Mouse (Mus musculus): ENCODE data around the gene Cmtm2a. TPM values are rescaled to one million over a fixed set of nuclear protein-coding genes. Genes with fewer than 3 reads are reported as not detected.
"Not testable (repeated sequence)": the region's sequence is repeated elsewhere in the genome, so short reads cannot be mapped to it uniquely, and the experiment has no call there.

The Cmtm2a gene
- polyA plus RNA-seq, 1 experiment from 2014 or later, result not detected

DNA sequence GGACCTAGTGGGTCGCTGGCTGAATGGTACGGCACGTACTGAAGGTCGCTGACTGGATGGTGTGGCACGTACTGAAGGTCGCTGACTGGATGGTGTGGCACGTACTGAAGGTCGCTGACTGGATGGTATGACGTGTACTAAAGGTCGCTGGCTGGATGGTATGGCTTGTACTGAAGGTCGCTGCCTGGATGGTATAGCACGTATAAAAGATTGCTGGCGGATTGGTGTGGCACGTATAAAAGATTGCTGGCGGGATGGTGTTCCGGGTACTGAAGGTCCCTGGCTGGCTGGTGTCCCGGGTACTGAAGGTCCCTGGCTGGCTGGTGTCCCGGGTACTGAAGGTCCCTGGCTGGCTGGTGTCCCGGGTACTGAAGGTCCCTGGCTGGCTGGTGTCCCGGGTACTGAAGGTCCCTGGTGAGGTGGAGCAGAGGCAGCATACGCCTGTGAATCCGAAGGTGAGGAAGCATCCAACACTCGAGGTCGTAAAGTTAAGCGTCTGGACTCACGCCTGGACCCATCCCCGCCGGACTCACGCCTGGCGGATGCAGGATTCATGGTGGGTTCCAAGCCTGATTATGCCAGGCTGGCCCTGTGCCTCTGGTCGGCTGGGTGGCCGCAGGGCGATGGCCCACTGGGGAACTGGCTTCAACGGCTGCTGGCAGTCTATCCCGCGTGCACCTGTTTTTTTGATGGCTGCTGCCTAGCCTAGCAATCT is 16.6 kb upstream of the Cmtm2a start, which contains the start of the genes Gm45711 and Cmtm1:
TSS of gene Gm45711 (minus strand) at position 641 of the 715 bp plus-strand sequence.
TSS of gene Cmtm1 (minus strand) at position 705 of the 715 bp plus-strand sequence.
- not testable (repeated sequence) for H3K9ac ChIP-seq (ENCODE audit: low read length); H3K36me3 ChIP-seq (ENCODE audit: control insufficient read depth, insufficient read depth, low read length); H3K9me3 ChIP-seq (replicated peaks; ENCODE audit: control insufficient read depth, low read length); H3K4me1 ChIP-seq (ENCODE audit: control insufficient read depth, insufficient read depth, low read length); DNase-seq (ENCODE audit: low spot score); H3K4me3 ChIP-seq (ENCODE audit: low read depth, low read length); H3K27ac ChIP-seq (ENCODE audit: low read depth, low read length); ATAC-seq; H3K27me3 ChIP-seq (replicated peaks; ENCODE audit: control insufficient read depth, insufficient read depth, low read length); H3K4me2 ChIP-seq (ENCODE audit: low read length)
- WGBS, result 91% methylated on average over 34 of the region's 36 CpGs

DNA sequence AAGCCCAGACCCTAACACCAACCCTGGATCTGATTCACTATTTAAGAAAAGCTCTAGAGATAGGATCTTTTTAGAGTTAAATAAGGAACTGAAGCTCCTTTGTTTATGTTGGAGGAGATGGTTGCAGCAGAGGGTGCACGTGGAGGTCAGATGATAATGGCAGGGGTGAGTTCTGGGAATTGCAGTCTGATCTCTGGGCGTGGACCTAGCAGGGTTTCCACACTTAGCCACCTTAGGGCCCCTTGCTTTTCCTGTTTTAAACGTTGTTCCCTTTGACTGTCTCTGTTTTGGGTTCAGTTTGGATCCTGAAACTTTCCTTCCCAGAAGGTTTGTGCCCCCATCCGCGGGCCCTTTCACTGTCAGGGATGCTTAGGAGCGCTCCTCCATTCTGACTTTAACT is 15.4 kb upstream of the Cmtm2a start:
- H3K4me2 ChIP-seq (ENCODE audit: low read length); H3K4me1 ChIP-seq (ENCODE audit: control insufficient read depth, insufficient read depth, low read length); H3K9me3 ChIP-seq (replicated peaks; ENCODE audit: control insufficient read depth, low read length); H3K9ac ChIP-seq (ENCODE audit: low read length); H3K27me3 ChIP-seq (replicated peaks; ENCODE audit: control insufficient read depth, insufficient read depth, low read length); H3K4me3 ChIP-seq (ENCODE audit: low read depth, low read length); DNase-seq (ENCODE audit: low spot score); H3K27ac ChIP-seq (ENCODE audit: low read depth, low read length); H3K36me3 ChIP-seq (ENCODE audit: control insufficient read depth, insufficient read depth, low read length); ATAC-seq: not testable (repeated sequence)
- WGBS, result 73% methylated on average over 6 of the region's 6 CpGs

DNA sequence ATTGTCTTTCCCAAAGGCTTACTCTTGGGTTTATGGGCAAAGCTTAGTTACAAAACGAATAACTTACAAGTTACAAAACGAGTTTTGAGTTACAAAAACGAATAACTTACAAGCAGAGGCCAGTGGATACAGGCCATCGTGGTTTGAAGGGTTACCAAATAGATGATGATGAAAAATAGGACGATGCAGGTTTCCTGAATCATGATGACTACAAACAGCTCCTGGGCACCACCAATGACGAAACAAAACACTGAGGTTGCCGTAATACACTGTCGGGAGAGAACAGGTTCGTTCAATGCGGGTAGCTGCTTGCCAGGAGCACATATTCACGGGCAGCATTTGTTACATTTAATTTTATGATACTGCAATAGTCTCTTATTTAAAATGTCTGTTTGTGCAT is 12.0 kb upstream of the Cmtm2a start:
- WGBS, result 90% methylated on average over 11 of the region's 11 CpGs
- no peak for ATAC-seq

DNA sequence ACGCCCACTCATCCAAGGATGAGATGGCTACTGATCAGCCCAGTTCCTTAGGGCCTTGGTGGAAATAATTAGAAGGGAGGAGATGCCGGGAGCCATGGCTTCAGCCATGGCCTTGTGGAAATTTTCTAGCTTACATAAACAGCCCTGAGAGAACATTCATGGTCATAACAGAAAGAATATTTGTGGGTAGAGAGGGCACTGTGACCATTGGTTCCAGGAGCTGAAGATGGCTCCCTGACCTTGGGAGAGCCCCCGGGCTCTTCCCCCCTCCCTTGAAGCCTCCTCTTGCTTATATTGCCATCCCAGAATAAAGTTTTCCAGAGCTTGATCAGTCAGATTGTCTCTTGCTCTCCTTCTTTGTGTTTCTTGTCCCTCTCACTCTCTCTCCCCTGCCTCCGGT is 9.6 kb upstream of the Cmtm2a start:
- not testable (repeated sequence) for DNase-seq (ENCODE audit: low spot score); H3K4me3 ChIP-seq (ENCODE audit: low read depth, low read length); H3K9me3 ChIP-seq (replicated peaks; ENCODE audit: control insufficient read depth, low read length); H3K4me1 ChIP-seq (ENCODE audit: control insufficient read depth, insufficient read depth, low read length); H3K27ac ChIP-seq (ENCODE audit: low read depth, low read length); ATAC-seq; H3K4me2 ChIP-seq (ENCODE audit: low read length); H3K27me3 ChIP-seq (replicated peaks; ENCODE audit: control insufficient read depth, insufficient read depth, low read length); H3K9ac ChIP-seq (ENCODE audit: low read length); H3K36me3 ChIP-seq (ENCODE audit: control insufficient read depth, insufficient read depth, low read length)
- WGBS, result 95% methylated on average over 4 of the region's 4 CpGs

More for the DNA sequence above, 12.0 kb upstream of the Cmtm2a start:
- no peak for DNase-seq (ENCODE audit: low spot score)
- Histone ChIP-seq H3K4me3 (ENCODE audit: low read depth, low read length) (no peak overlapping the region), H3K27ac (ENCODE audit: low read depth, low read length) (no peak overlapping the region), H3K27me3 (replicated peaks; ENCODE audit: control insufficient read depth, insufficient read depth, low read length) (no peaks in the 10 kb centered on the region), H3K4me1 (ENCODE audit: control insufficient read depth, insufficient read depth, low read length) (peaks cover 6% of the 10 kb centered on the region; the same call in 1 of the 2 replicates), H3K4me2 (ENCODE audit: low read length) (no peak overlapping the region), H3K36me3 (ENCODE audit: control insufficient read depth, insufficient read depth, low read length) (no peaks in the 10 kb centered on the region), H3K9me3 (replicated peaks; ENCODE audit: control insufficient read depth, low read length) (no peaks in the 10 kb centered on the region), H3K9ac (ENCODE audit: low read length) (no peak overlapping the region)

DNA sequence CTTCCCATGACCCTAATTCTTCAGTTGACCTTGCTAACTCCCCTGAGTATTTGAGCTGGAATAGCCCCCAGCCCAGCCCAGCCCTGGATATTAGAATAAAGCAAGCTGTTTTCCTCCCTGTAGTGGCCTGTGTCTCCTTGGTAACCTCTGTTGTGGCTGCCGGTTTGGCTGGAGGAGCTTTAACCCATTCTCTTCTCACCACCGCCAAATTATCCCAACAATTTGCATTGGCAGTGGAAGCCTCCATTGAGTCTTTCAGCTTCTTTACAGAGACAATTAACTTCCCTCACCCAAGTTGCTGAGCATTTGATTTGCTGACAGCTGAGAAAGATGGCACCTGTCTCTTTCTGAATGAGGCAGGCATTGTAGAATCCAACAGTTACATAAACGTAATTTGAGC is 8.6 kb upstream of the Cmtm2a start:
- not testable (repeated sequence) for H3K4me1 ChIP-seq (ENCODE audit: control insufficient read depth, insufficient read depth, low read length); H3K36me3 ChIP-seq (ENCODE audit: control insufficient read depth, insufficient read depth, low read length); H3K4me2 ChIP-seq (ENCODE audit: low read length); H3K9me3 ChIP-seq (replicated peaks; ENCODE audit: control insufficient read depth, low read length); H3K27me3 ChIP-seq (replicated peaks; ENCODE audit: control insufficient read depth, insufficient read depth, low read length); H3K4me3 ChIP-seq (ENCODE audit: low read depth, low read length); H3K27ac ChIP-seq (ENCODE audit: low read depth, low read length); H3K9ac ChIP-seq (ENCODE audit: low read length)
- WGBS, result 5% methylated on average over 3 of the region's 3 CpGs
- DNase-seq (ENCODE audit: low spot score) (peak; percentile 76), ATAC-seq (peak; percentile 94)

DNA sequence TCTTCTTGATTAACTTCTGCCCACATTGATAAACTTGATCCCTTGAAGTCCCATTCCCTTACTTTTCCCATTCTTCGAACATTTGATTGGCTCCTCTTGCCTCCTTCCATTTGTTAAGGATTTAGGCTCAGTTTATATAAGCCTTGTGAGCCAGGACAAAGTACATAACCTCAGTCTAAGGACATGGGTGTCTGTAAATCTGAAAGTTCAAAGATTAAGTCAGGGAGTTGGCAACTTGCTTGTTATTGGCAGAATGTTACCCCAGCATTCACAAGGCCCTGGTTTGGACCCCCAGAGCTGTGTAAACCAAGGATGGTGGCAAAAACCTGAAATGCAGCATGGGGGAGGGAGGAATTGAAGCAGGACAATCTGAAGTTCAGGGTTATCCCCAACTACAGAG is 1.4 kb upstream of the Cmtm2a start:
- Histone ChIP-seq H3K36me3 (ENCODE audit: control insufficient read depth, insufficient read depth, low read length) (no peaks in the 10 kb centered on the region), H3K27me3 (replicated peaks; ENCODE audit: control insufficient read depth, insufficient read depth, low read length) (no peaks in the 10 kb centered on the region), H3K4me1 (ENCODE audit: control insufficient read depth, insufficient read depth, low read length) (no peaks in the 10 kb centered on the region), H3K4me2 (ENCODE audit: low read length) (no peak overlapping the region), H3K9me3 (replicated peaks; ENCODE audit: control insufficient read depth, low read length) (no peaks in the 10 kb centered on the region), H3K9ac (ENCODE audit: low read length) (no peak overlapping the region), H3K27ac (ENCODE audit: low read depth, low read length) (no peak overlapping the region), H3K4me3 (ENCODE audit: low read depth, low read length) (no peak overlapping the region)
- ATAC-seq (no peak), DNase-seq (ENCODE audit: low spot score) (no peak)
- WGBS, result 86% methylated on average over 1 of the region's 1 CpGs

DNA sequence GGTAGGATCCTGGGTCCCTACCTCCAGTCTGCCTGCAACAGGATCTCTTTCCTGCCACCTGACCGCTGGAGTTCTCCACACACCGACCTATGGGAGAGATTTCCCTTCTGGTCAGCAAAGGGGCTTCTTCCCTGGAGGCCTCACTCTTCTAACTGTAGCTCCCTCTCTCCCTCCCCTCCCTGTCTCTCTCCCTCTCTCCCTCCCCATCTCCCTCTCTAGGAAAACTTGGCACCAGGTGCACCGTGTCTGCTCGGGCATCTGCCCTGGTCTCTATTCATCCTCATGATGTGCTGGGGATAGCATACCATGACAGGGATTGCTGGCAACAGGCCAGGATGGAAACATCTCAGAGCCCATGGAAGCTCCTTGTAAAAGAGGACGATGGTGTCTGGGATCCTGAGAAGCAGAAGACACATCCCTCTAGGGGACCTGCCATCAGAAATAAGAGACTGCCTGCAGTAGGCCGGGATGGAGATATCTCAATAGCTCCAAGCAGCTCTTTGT is 24.0 kb downstream of the Cmtm2a start:
- Histone ChIP-seq H3K4me2 (ENCODE audit: low read length) (no peak overlapping the region), H3K9me3 (replicated peaks; ENCODE audit: control insufficient read depth, low read length) (no peaks in the 10 kb centered on the region), H3K27ac (ENCODE audit: low read depth, low read length) (no peak overlapping the region), H3K4me3 (ENCODE audit: low read depth, low read length) (no peak overlapping the region), H3K27me3 (replicated peaks; ENCODE audit: control insufficient read depth, insufficient read depth, low read length) (no peaks in the 10 kb centered on the region), H3K4me1 (ENCODE audit: control insufficient read depth, insufficient read depth, low read length) (no peaks in the 10 kb centered on the region), H3K9ac (ENCODE audit: low read length) (no peak overlapping the region), H3K36me3 (ENCODE audit: control insufficient read depth, insufficient read depth, low read length) (0 out of 2 replicates have a peak, but pooled peaks cover 3% of the 10 kb centered on the region)
- whole genome bisulfite sequencing, result 86% methylated on average over 6 of the region's 6 CpGs
- DNase-seq (ENCODE audit: low spot score), result no peak
- ATAC-seq, result no peak

DNA sequence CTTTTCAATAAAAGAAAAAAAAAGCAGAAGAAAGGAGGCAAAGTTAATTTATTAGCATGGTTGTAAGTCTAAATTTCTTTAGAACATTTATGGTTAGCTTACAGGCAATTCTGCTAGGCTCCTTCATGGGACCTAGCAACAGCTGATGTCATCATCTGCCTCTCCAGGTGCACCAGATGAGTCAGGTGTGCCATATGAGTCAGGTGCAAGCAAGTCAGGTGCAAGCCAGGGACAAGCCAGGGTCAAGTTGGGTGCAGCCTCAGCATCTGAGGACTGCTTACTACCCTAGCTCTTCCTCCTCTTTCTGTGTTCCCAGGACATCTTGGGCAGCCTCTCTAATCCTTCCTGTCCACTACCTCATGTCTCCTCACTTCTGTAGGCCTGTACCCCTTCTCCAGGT is 24.6 kb downstream of the Cmtm2a start:
- Histone ChIP-seq H3K4me3 (ENCODE audit: low read depth, low read length) (no peak overlapping the region), H3K9me3 (replicated peaks; ENCODE audit: control insufficient read depth, low read length) (no peaks in the 10 kb centered on the region), H3K4me1 (ENCODE audit: control insufficient read depth, insufficient read depth, low read length) (no peaks in the 10 kb centered on the region), H3K4me2 (ENCODE audit: low read length) (no peak overlapping the region), H3K27me3 (replicated peaks; ENCODE audit: control insufficient read depth, insufficient read depth, low read length) (no peaks in the 10 kb centered on the region), H3K27ac (ENCODE audit: low read depth, low read length) (no peak overlapping the region), H3K9ac (ENCODE audit: low read length) (no peak overlapping the region), H3K36me3 (ENCODE audit: control insufficient read depth, insufficient read depth, low read length) (peaks cover 5% of the 10 kb centered on the region; the same call in 1 of the 2 replicates)
- ATAC-seq, result no peak
- DNase-seq (ENCODE audit: low spot score), result no peak

DNA sequence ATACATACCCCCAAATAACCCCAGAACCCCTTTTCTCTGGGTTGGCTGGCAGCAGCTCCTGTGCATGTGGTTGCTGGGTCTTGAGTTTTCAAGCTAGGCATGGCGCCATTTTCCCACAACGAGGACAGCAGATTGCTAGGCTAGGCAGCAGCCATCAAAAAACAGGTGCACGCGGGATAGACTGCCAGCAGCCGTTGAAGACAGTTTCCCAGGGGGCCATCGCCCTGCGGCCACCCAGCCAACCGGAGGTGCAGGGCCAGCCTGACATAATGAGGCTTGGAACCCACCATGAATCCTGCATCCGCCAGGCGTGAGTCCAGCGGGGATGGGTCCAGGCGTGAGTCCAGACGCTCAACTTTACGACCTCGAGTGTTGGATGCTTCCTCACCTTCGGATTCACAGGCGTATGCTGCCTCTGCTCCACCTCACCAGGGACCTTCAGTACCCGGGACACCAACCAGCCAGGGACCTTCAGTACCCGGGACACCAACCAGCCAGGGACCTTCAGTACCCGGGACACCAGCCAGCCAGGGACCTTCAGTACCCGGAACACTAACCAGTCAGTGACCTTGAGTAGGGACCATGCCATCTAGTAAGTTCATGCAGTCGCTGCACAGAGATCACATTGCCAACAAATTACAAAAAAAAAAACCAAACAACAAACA is 28.6 kb downstream of the Cmtm2a start:
- H3K4me1 ChIP-seq (ENCODE audit: control insufficient read depth, insufficient read depth, low read length); H3K27me3 ChIP-seq (replicated peaks; ENCODE audit: control insufficient read depth, insufficient read depth, low read length); DNase-seq (ENCODE audit: low spot score); H3K4me2 ChIP-seq (ENCODE audit: low read length); H3K27ac ChIP-seq (ENCODE audit: low read depth, low read length); H3K9ac ChIP-seq (ENCODE audit: low read length); H3K4me3 ChIP-seq (ENCODE audit: low read depth, low read length); H3K9me3 ChIP-seq (replicated peaks; ENCODE audit: control insufficient read depth, low read length); ATAC-seq: not testable (repeated sequence)
- H3K36me3 ChIP-seq (ENCODE audit: control insufficient read depth, insufficient read depth, low read length), result peaks cover 12% of the 10 kb centered on the region
- 96% methylated on average over 22 of the region's 22 CpGs for WGBS

Measured in forebrain, embryonic 14.5 days (tissue).